Mouse (Mus musculus): Measurements from ENCODE around the gene Pik3ca.

Gene Pik3ca

DNA sequence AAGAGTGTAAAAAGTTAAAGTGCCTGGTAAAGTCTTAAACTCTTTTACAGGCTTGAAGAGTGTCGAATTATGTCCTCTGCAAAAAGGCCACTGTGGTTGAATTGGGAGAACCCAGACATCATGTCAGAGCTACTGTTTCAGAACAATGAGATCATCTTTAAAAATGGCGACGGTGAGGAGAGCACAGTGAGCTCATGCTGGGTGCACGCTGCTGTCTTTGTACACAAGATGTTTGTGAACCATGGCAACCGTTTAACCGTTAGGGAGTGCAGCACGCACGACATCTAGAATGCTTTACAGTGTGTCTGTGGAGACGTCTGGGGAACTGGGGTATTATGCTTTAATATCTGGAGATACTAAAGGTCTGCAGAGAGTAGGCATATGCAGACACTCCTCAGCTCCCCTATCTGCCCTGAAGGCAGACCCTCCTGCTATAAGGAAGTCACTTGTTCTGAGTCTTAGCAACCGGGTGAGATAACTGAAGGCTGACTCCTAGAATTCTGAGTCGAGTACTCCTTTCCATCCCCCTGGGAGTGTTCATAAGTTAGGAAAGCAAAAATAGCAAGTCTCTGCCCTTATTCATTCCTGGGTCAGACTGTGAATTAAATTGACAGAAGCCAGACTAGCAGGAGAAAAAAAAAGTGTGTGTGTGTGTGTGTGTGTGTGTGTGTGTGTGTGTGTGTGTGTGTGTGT, 57.0 kb downstream of the Pik3ca start:
- DNase-seq = no peak

DNA sequence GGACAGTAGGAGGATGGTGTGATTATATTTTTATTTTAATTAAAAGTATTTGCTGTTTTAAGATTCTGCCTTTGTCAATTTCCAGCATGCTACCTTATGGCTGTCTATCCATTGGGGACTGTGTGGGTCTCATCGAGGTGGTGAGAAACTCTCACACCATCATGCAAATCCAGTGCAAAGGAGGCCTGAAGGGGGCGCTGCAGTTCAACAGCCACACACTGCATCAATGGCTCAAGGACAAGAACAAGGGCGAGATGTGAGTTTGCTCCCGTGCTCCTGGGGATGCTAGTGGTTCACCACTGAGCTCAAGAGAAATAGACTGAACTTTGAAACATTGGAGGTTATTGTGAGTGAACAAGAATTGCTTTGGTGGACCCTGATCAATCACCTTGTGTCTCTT, 62.3 kb downstream of the Pik3ca start:
- peak; percentile 89 to 90 for DNase-seq

- DNase-seq = no peak
Observed at GRCm38 (mm10) chr3:32467321-32467720, 69.8 kb downstream of the Pik3ca start.

DNA sequence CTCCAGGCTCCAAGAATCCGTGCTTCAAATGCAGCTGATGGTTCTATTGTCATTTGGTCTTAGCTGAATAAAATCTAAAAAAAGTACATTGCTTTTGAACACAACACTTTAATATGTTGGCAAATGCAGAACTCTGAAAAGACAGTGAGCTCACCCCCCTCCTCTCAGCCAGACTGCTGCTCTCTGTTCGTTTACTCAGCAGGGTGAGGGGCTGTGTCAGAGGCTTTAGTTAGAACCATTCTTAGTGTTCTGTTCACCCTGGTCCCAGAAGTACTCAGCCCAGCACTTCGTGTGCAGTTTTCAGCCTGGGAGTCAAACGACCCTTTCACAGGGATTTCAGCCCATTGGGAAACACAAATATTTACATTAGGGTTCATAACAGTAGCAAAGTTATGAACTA, 70.9 kb downstream of the Pik3ca start:
- DNase-seq = no peak

DNA sequence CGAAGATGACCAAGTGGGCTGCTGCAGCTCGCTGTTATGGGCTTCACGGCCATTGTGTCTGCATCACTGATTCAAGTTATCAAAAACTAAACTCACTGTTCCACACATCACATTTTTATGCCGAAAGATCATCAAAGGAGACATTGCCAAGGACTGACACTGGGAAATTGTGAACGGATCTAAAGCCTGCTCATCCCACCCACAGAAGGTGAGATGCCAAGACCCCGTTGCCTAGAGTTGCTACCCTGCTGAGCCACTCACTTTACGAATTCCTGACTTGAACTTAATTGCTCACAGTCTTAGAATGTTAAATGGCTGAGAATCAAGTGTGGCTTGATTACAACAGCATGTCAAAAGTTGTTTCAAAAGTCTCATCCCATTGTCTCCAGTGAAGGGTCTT, 73.0 kb downstream of the Pik3ca start:
- no peak for DNase-seq

- DNase-seq = no peak
Observed at GRCm38 (mm10) chr3:32471098-32471497, 73.6 kb downstream of the Pik3ca start.

DNA sequence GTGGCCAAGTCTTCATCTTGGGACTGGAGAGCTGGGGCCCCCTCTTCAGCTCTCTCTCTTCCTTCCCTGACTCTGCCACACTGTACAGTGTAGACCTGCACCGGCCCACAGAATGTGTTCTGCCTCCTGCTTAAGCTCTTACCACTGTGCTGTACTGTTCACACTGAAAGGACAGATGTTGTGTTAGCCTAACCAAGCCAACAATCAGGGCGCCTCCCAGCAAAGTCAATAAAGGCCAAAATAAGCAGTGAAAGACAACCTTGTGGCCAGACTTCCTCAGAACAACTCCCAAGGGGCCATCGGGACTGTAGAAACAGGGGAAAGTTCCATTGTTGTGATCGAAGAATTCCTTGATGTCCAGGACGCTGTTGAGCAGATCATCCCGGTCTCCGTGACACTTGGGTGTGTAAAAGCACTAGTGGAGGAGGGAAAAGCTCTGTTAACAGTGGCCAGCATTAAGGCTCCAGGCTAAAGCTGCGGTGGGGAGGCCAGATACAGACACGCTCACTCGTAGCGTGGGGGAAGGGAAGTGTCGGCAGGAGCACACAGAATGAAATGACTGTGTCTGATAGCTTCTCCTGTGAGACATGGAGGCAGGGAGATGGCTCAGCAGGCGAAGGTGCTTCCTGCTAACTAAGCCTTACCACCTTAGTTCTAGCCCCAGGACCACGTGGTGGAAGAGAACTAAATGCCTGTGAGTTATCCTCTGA, 74.9 kb downstream of the Pik3ca start:
- no peak for DNase-seq

DNA sequence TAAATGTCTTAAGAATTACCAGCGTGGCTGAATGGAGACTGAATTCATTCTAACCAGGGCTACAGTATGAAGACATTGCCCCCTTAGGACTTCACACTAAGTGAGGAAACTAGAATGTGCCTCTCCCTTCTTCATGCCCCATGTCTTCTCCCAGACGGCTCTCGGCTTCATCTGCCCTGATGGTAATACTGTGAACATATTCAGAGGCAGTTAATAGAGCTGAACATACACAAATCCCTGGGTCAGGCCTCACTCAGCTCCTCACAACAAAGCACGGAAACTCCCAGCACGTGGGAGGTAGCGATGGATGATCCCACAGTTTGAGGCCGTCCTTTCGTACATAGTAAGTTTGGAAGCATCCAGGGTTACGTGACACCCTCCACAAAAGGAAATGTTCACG, 75.7 kb downstream of the Pik3ca start:
- no peak for DNase-seq

DNA sequence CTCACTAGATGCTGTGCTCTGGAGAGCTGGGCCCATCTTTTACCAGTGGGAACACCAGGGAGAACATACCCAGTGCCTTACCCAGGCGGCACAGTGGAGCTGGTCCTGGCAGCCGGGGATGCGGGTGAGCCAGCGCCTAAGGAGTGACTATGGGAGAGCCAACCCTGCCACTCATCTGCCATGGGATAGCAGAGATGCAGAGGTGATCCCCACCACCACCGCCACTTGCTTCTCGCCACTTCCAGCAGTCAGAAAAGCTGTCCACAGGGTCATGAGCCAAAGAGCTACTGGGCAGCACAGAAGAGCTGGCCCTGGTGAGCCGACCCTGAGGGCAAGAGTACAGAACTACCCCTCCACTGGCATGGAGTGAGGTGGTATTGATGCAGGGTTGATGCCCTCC, 82.5 kb downstream of the Pik3ca start:
- DNase-seq = no peak

GRCm38 (mm10) chr3:32483035-32483434, 85.6 kb downstream of the Pik3ca start:
- no peak for DNase-seq

GRCm38 (mm10) chr3:32486543-32486942, 89.1 kb downstream of the Pik3ca start:
- no peak for DNase-seq

DNA sequence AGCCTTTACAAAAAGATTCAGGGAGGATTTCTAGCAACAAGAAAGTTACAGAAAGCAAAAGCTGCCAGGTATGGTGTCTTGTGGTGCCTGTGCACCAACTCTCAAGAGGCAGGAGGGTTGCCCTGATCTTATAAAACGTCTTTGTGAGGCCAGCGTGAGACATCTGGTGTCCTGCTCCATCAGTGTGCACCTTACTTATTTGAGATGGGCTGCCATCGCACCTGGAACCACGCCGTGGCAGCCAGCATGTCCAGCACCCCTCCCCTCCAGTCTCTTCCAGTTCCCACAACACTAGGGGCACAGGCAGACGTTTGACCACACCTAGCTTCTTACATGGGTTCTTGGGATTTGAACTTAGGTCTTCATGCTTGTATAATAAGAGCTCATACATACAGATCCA, 90.7 kb downstream of the Pik3ca start:
- DNase-seq = no peak

GRCm38 (mm10) chr3:32490076-32490927, 92.8 kb downstream of the Pik3ca start:
- DNase-seq = peak; percentile 77 to 80

- peak; percentile 50 to 57 for DNase-seq
Observed at GRCm38 (mm10) chr3:32490928-32491315, 93.5 kb downstream of the Pik3ca start.

DNA sequence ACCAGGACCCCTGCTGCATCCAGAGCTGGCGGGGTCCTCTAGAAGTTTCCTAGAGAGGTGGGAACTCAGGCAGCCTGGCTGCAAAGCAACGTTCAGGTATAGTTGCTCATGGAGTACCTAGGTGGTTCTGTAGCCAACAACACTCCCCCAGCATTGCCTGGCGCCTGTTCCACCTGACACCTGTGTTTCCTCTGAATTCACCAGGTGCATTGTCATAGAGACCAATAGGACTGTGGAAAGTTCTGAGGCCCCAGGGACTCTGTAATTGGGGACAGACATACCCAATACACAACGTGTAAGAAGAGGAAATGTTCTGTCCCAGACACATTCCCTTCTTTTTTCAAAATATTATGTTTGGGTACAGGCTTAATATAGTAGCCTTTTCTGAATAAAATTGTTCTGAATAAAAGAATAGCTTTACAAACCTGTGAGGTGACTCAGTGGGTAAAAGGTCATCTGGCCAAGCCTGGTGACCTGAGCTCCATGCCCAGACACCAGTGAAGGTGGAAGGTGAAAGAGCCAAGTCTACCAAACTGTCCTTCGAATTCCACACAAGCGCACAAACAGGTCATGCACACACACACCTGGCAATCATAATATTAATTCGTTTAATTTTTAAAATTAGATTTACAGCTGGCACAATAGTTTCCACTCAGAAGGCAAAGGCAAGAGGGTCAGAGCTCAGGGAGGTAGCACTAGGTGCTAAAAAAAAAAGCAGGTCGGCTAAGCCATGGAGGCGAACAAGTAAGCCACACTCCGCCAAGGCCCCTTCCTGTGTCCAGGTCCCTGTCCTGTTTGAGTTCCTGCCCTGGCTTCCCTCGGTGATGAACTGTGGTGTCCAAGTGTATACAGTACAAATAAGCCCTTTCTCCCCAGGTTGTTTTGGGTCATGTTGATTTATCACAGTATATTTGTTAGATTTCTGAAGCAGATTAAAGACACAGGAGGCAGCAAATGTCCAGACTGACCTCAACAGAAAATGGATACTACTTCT, 94.9 kb downstream of the Pik3ca start, which contains the start of gene Kcnmb3:
Gene Kcnmb3, minus strand, starts transcription at position 135 of the 994 bp plus-strand sequence.
- DNase-seq = no peak

- peak; percentile 68 to 69 for DNase-seq
Observed at GRCm38 (mm10) chr3:32494387-32495087, 97.1 kb downstream of the Pik3ca start.

DNA sequence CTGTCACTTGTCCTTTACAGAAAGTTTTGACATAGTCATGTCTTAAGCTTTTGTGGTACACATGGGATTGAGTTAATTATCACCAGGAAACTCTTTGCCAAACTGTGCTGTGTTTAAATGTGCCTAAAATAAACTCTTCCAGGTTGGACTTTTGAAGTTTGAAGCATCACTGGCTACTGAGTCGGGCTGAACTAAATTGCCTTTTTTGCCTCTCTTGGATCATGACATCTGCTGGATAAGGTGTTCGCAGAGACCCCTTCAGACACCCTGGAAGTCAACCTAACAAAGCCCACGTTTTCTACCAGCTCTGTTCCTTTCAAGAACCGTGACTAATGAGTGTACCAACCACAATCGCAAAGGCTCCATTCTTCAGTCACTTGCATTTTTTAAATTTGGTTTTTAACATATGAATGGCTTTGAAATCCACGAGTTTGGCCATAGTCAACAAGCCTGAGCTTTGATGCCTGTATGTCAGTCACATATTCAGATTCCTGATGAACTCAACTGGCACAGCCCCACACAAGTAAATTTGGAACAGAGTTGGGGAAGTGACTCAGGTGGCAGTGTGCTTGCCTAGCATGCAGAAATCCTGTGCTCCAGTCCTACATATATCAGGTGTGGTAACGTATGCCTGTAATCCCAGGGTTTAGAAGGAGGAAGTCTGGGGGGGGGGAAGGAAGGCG, 97.8 kb downstream of the Pik3ca start:
- DNase-seq = no peak

DNA sequence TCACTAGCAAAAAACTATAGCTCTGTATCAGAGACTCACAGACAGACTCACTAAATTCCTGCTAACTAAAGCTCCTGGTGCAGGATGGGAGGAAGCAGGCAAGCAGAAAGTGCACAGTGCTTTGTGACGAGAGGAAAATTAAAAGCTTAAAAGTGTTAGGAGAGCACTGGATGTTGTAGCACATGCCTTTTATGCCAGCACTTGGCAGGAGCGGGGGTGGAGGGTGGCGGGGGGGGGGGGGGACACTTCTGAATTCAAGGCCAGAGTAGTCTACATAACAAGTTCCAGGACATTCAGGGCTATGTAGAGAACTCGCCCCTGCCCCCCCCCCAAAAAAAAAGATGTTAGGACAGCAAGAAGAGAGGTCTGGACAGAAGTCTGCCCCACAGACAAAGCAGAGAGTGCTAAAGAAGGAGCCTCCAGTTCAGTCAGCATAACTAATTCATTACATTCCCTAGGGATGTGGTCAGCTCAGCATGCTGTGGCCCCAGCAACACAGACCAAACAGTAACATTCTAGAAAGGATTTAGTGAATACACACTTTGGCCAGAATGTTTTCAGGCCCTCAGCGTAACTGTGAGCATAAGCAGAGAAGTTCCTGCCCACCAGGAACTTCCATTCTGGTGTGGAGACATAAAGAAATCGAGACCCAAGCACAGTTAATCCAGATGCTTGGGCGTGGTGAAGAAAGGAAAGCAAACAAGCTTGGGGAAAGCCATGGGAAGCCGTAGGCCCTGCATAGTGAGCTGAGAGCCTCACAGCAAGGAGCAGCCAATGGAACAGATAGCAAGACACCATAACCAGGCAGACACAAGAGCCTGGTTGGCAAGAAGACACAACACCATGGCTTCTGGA, 98.6 kb downstream of the Pik3ca start:
- no peak for DNase-seq

- DNase-seq = no peak
Observed at GRCm38 (mm10) chr3:32496711-32497070, 99.2 kb downstream of the Pik3ca start.

DNA sequence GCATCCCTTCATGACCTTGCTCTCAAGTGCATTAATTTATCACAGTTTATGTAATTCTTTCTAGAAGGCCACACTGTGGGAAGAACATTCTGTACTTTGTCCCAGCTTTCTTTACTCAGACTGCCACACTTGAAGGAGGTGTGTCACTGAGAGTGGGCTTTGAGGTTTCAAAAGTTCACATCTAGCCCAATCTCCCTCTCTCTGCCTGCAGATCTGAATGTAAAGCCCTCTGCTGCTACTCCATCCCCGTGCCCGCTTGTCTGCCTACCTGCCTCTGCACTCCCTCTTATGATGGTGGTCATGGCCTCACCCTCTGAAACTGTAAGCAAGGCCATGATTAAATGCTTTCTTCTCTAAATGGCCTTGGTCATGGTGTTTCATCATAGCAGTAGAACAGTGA, 102.9 kb downstream of the Pik3ca start:
- no peak for DNase-seq
